Mouse (Mus musculus) megakaryocyte progenitor cell, adult 5-6 weeks (primary cell): ENCODE data around the gene Serinc5. TPM values are rescaled to one million over a fixed set of nuclear protein-coding genes. Genes with fewer than 3 reads are reported as not detected.

Experiments used
- ATAC-seq: replicated peaks from 2 replicates; pipeline ENCODE4 v1.8.0; 2016; ENCODE audit warnings: mild to moderate bottlenecking, moderate TSS enrichment, inconsistent platforms; ENCODE audit not compliant: poor library complexity
- total RNA-seq, 2 experiments: library from RNA; stranded (forward) in 1 of 2; stranded (reverse) in 1 of 2; fragments of 157-497, 149-512 nt in 1 of 2; fragments of 200-1000 nt in 1 of 2; gene quantifications; 2 replicates each; pipeline versions ENCODE4 v1.2.3 to v1.2.4; 2015 to 2017

The Serinc5 gene
- total RNA-seq, 2 experiments from 2014 or later: 5.9 to 9.1 TPM

DNA sequence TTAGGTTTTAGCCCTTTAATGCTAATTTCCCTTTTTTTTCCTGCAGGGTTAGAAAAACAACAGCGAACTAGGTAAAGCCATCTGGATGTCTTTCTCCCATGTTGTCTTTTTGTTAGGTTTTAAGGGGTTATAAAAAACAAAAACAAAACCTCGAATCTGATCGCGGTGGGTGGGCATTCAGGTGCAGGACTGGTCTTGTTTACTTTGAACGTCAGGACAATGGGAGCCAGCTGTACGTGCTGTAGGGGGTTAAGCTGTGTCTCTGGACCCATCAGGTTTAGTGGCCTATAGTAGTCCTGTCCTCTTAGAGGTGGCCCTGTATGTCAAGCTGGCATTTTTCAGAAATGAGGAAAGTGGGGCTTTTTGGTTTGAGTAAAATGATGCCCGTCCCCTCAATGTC lies 1.0 kb downstream of the Serinc5 start:
- no peak for ATAC-seq

- ATAC-seq: no peak
These were observed 2.2 kb downstream of the Serinc5 start for GRCm38 (mm10) chr13:92613094-92613493.

- no peak for ATAC-seq
These were observed 4.3 kb downstream of the Serinc5 start for GRCm38 (mm10) chr13:92615201-92615600.

- no peak for ATAC-seq
These were observed 5.6 kb downstream of the Serinc5 start for GRCm38 (mm10) chr13:92616459-92616858.

- ATAC-seq: no peak
These were observed 15.3 kb downstream of the Serinc5 start for GRCm38 (mm10) chr13:92626196-92626595.

- ATAC-seq: no peak
These were observed 15.8 kb downstream of the Serinc5 start for GRCm38 (mm10) chr13:92626725-92627124.

DNA sequence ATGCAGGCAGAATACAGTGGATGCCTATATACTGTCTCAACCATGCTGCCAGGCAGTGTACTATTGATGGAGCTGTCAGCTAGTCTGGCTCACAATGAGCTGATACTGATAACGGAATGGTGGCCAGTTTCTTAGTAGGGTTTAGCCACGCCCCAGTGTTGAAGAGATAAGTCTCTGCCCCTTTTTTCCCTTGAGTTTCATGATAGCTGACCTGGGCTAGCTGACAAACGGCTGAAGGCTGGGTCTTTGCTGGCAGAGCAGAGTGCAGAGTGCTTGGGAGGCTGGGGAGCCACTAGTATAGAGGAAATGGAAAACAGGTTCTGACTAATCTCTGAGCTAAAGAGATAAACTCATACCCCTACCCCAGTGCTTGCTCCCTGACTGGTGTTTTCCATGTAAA lies 18.6 kb downstream of the Serinc5 start:
- ATAC-seq: peak; percentile 94

DNA sequence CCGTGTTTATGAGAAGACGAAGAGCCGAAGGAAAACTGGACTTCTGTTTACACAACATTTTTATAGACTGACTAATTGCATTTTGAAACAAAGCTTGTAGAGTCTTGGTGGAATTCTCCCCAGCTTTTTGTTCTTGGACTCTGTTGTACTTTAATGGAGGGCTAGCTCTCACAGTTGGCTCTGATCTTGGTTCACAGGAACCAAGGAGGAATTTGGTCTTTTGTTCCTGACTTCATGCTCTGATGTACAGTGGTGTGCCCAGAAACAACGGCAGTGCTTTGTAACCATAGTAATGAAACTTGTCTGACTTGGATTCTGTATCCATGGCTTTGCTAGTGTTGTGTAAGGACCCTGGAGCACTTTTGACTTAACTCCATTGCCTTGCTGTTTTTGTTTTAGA lies 20.6 kb downstream of the Serinc5 start:
- ATAC-seq: no peak

- ATAC-seq: no peak
These were observed 21.7 kb downstream of the Serinc5 start for GRCm38 (mm10) chr13:92632550-92632949.

- ATAC-seq: no peak
These were observed 24.1 kb downstream of the Serinc5 start for GRCm38 (mm10) chr13:92635040-92635439.

DNA sequence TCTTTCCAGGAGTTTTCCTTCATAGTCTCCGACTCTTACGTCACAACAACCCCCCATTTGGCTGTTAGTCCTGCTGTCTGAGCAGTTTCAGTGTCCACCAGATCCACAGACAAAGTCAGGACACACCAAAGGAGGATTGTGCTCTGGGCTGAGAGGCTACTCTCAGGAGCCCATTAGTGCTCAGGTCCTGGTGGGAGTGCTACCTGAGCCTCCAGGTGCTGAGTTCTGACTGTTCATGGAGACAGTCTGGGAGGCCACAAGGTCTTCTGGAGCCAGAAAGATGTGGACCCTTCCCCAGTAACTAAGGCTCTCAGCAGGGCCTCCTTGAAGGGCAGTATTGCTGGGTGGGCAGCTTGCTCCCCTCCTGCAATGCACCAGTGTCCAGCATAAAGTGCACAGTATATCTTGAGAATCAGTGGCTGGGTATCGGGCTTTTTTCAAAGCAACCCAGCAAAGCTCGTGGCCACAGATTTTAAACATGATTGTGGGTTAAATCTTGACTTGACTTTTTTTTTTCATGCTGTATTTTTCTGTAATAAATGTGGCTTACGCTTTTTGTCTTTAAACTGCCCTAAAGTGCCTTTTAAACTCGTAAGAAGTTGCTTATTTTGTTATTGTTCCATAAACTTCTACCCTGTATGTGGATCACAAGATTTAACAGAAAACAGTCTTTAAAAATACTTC lies 25.5 kb downstream of the Serinc5 start:
- 0 out of 2 replicates have a peak, but pooled peaks have one; percentile 7 for ATAC-seq

DNA sequence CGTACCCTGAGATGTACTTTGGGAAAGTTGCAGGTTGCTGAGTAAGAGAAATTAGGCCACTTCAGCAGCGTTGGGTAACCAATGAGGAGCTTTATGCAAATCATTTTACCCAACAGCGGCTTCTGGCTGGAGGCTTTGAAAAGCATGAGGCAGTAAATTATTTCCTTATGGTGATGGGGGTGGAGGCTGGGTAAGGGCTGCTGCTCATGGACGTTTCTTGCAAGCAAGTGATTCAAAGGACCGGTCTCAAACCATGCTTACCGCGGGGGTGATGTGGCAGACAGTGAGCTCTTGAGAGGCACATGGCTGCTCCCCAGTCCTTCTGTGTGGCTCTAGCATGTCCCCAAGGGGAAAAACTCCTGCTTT lies 26.0 kb downstream of the Serinc5 start:
- ATAC-seq: peak; percentile 94

- peak; percentile 52 for ATAC-seq
These were observed 28.5 kb downstream of the Serinc5 start for GRCm38 (mm10) chr13:92639093-92640014.

DNA sequence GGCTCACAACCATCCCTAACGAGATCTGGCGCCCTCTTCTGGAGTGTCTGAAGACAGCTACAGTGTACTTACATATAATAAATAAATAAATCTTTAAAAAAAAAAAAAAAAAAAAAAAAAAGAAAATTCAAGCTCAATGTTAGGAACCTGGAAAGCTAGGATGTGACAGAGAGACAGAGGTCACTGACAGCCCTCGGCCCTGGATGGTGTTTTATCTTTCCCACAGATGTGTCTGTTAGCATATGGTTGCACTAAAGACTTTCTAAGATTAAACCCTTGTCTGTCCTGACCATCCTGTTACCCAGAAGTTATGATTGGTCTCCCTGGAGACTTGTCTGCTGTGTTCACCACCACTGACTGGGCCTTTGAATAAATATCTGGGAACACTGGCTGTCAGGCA lies 33.3 kb downstream of the Serinc5 start:
- peak; percentile 29; the same call in 1 of the 2 replicates for ATAC-seq

GRCm38 (mm10) chr13:92644753-92645152 lies 33.9 kb downstream of the Serinc5 start:
- ATAC-seq: no peak

GRCm38 (mm10) chr13:92647695-92648094 lies 36.8 kb downstream of the Serinc5 start:
- ATAC-seq: no peak

GRCm38 (mm10) chr13:92649111-92649510 lies 38.2 kb downstream of the Serinc5 start:
- no peak for ATAC-seq

DNA sequence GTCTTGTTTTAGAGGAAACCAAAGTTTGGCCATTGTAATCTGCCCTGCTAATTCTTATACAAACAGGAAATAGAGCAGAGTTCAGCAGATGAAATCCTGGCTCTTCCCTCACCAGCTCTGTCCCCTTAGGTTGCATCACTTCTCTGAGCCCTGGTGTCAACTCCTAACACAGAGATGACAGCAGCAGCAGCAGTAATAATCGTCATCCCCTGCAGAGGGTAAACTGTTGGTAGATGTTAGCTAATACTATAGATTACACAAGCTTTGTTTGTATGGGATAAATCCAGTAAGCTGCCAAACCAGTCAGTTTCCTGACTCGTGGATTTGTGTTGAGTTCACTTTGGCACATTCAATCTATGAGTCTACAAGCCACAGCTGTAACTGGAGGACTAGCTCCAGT lies 40.1 kb downstream of the Serinc5 start:
- ATAC-seq: peak; percentile 83

- ATAC-seq: no peak; the same call in 1 of the 2 replicates
These were observed 41.6 kb downstream of the Serinc5 start for GRCm38 (mm10) chr13:92652498-92652897.

GRCm38 (mm10) chr13:92653283-92653682 lies 42.4 kb downstream of the Serinc5 start:
- no peak for ATAC-seq

- ATAC-seq: no peak
These were observed 46.1 kb downstream of the Serinc5 start for GRCm38 (mm10) chr13:92656815-92657513.
